Mouse (Mus musculus) left cerebral cortex, adult 9 months (tissue): ENCODE measurements at regions not wholly inside any gene's neighbourhood (a gene's known extent, or its start where the extent isn't known, plus 50 kb on each side); places are given as distances from the start of the nearest gene placed in this dataset.
"Not testable (repeated sequence)": the region's sequence is repeated elsewhere in the genome, so short reads cannot be mapped to it uniquely, and the experiment has no call there.

Experiments used
- DNase-seq, 2 experiments: peaks; one replicate each; pipeline ENCODE4 v3.0.0; 2022; ENCODE audit warnings: low spot score in 2 of 2

DNA sequence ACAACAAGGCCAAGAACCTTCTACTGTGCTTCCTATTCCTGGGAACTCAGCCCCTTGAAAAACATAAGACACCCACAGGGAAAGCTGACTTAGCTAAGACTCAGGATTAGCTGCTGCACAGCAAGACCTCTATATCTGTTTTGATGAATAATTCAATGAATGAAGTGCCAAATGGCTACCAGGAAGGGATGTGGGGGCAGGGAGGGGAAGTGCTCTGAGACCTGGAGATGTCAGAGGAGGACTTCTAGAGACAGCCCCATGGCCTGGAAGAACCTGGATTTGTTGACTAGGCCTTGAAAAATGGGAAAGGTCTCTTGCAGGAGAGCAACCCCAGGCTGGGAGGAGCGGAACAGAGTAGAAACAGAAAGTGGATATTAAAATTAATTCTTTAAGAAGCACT is 388.5 kb upstream of the Klhl29 start:
- DNase-seq: no peak

GRCm38 (mm10) chr12:5762306-5762927 is 386.9 kb upstream of the Klhl29 start:
- DNase-seq: no peak

GRCm38 (mm10) chr12:5759485-5759884 is 384.0 kb upstream of the Klhl29 start:
- DNase-seq: peak in 1 of 2 experiments; percentile 11

DNA sequence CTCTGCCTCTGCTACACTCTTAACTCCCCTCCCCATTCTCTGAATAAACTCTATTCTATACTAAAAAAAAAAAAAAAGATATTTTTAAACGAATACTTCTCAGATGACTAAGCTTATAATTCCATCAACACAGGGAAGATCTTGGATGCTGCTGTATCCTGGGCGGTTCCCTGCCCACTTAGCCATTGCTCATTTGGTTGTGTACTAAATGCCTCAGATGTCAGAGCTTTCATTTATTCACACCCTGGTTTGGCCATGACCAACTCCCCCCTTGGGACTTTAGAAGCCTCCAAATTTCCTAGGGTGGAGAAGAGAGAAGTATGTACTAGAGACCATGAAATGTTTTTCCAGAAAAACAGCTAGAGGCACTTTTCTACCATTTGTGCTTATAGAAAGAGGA is 382.3 kb upstream of the Klhl29 start:
- no peak for DNase-seq

DNA sequence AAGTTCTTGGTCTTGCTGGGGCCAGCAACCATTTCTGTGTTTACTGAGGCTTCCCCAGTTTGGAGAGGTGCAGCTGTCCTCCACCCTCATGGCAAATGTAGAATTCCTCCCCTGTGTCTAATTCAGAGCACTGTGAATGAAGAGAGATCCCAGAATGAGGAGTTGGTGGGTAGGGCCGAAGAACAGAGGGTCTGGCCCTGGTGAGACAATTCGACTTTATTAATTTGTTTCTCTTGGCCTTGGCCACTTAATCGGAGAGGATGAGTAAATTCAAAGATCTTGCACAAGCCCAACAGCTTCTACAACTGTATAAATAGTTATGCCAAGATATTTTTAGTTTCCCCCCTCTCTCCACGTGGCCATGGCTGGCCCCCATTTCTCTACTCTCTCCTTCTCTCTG is 381.9 kb upstream of the Klhl29 start:
- no peak for DNase-seq

DNA sequence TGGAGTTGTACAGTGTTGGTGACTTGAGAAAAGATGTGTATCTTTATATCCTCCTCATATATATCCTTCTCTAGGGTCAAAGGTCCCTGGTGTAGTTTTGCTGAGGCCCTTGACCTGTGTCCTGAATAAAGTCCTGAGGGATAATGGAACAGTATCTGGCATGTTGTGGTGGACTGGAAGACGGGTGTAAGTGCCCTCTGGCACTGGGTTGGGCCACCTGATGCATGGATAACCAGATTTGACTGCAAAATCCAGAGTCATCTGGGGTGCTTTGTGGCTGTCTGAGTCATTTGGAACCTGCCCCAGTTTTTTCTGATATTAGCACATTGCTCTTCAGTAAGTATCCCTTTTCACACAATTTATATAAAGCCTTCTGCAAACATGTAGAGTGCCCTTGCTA is 378.3 kb upstream of the Klhl29 start:
- no peak for DNase-seq

DNA sequence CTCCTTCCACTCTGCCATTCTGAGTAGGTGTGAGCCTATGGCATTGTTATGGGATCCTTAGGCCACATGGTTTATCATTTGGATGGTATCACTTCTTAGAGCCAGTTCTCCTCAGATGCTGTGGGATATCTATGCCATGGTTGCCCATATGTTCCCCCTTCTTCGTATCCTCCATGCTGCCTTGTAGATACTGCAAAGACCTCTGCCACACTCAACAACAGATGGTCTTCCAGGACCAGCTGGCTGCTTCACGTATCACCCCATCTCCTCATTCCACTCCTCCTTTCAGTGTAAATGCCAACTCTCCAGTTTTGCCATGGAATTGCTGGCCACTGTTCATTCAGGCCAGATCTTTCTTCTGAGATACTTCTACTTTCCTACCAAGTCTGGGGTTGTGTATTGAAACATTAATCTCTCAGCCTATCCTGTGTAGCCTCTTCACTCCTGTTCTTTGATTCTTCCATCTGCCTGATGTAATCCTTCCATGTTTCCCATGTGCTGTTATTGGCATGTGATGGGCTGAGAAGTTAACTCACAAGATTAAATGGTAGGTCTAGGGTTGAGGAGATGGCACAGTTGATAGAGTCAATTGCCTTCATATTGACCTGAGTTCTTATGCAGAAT is 368.7 kb upstream of the Klhl29 start:
- DNase-seq: no peak

DNA sequence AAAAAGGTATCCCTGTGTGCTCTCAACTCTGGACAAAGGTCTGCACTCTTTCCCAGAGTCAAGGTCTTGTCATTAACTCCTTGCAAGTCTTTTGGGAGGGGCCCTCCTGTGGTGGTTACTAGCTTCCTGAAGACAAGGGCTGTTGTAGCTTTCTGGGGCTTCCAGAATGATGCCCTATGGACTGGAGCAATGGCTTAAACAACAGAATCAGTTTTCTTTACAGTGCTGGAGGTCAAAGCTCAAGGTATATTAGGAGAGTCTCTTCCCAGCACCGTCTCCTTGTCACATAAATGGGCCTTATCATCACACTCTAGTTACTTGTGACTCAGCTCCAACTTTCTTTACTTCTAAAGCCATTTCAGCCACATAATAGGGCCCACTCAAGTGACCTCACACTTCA is 360.6 kb upstream of the Klhl29 start:
- DNase-seq: no peak

DNA sequence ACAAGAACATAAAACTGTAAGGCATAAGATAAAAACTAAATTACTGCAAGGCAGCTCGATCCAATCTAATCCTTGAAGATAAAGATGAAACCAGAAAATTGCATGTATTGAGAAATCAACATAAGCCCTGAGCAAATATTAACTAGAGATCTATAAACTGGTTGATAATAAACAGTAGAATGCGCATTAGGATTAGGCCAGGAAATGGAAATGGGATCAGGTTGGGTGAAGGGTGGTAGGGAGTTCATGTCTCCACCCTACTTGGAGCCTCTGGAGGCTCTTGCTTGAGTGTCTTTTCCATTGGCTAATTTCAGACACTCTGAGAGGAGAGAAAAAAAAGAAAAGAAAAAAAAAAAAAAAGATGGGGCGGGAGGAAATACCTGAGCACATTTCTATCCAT is 359.4 kb upstream of the Klhl29 start:
- no peak for DNase-seq

- DNase-seq: no peak
Observed at GRCm38 (mm10) chr12:5723113-5723512, 347.6 kb upstream of the Klhl29 start.

DNA sequence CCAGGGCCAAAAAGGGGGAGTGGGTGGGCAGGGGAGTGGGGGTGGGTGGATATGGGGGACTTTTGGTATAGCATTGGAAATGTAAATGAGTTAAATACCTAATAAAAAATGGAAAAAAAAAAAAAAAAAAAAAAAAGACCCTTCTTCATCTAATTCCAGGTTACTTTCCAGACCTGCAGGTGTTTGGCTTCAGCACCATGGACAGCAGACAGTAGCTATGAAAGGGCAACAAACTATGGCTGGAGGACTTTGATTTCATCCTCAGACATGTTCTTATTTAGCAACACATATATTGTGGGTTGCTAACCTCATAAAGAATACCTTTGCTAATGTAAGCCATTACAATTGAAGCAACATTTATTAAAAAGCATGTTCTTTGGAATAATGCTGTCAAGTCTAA is 342.0 kb upstream of the Klhl29 start:
- DNase-seq: not testable (repeated sequence)

- DNase-seq: no peak
Observed at GRCm38 (mm10) chr12:5698778-5699454, 323.4 kb upstream of the Klhl29 start.

DNA sequence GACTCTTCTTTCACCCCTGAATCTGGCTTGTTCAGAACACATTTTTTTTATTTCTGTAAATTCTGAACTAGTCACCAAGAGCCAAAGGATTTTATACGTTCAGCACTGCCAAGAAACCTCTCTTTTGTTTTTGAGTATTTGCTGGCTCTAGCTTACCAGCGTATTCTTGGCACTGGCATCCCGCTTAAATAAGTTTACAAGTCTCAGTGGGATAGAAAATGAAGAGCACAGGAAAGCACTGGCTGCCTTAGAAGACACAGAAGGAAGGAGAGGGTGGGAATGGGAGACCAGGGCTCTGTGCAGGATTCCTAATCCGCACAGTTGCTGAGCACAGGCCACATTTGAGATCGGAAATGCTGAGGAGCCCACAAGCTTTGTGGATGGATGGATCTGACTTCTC is 306.7 kb upstream of the Klhl29 start:
- no peak for DNase-seq

DNA sequence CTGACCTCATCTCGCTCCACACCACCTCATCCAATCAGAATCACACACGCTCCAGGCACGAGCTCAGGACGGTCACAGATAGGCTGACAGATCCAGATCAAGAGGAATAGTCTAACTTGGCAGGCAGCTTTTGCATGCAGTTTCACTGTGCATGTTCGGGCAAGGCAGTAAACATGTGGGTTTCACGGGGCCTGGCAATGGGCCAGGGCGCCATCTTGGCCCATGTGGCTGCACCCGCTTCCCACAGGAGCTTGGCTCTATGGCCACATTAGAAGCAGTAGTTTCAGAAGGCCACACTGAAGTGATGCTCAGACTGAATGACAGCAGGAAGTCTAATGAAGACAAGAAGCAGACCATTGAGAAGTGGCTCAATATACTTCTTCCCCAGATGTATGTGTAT is 302.6 kb upstream of the Klhl29 start:
- not testable (repeated sequence) for DNase-seq

GRCm38 (mm10) chr12:5668486-5668885 is 293.0 kb upstream of the Klhl29 start:
- DNase-seq: no peak

DNA sequence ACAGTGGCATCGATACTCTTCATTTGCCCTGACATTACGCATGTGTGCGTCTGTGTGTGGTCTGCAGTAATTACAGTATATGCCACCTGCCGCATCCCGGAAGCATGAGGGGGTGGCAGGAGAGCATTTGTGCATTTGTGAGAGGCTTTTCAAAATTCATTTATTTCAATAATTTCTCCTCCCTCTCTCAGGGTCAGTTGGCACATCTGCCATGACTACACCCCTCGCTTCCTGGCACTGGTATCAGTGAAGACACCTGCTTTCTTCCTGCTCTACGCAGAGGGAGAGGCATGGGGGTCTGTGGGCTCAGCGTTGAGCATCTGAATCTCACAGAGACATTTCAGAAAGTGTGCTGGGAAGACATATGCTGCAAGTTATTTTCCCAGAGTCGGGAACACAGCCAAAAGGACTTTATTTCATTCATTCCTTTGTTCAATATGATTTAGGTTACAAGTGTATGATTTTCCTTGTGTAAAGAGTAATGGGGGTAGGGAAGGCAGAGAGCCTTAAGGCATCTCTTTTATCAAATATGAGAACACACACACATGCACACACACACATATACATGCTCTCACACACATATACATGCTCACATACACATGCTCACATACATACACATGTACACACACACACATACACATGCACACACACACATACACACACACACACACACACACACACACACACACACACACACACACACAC is 262.2 kb upstream of the Klhl29 start:
- no peak for DNase-seq

- no peak for DNase-seq
Observed at GRCm38 (mm10) chr12:5633971-5634370, 258.5 kb upstream of the Klhl29 start.

- DNase-seq: no peak
Observed at GRCm38 (mm10) chr12:5601084-5601654, 225.7 kb upstream of the Klhl29 start.

DNA sequence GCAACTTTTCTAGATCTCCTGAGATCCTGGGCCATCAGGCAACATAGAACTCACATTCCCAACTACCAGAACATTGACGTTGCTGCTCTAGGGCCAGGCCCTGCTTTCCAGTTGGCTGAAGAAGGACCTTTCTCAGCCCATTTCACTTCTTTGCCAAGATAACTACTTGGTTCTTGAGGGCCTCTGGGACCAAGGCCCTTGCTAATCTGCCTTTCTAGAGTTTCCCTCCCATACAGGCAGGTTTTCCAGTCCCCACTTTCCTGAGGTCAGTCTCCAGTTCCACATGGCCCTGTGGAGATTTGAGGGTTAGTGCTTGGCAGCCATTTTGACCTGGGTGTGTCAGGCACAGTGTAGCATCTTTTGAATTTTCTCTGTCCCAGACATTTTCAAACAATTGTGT is 223.9 kb upstream of the Klhl29 start:
- no peak for DNase-seq

- DNase-seq: no peak
Observed at GRCm38 (mm10) chr12:5598961-5599360, 223.5 kb upstream of the Klhl29 start.

GRCm38 (mm10) chr12:5572831-5573230 is 197.3 kb upstream of the Klhl29 start:
- peak; percentile 4 to 16 for DNase-seq

DNA sequence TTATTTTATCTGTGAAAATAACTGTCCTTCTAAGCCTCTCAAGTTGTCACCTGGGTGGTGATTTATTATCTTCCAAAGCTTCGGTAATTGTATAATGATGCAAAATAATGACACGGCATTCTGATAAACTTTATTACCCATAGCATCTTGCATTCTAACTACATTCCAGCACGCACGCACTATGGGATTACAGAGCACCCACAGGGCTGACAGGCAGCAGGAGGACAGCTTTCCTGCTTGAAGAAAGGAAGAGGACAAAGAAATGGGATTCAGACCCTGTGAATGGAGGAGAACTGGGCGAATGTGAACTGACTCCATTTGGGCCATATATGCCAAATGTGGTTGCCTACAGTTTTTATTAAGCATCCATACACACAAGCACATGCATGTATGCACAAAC is 193.5 kb upstream of the Klhl29 start:
- no peak for DNase-seq
